Mouse (Mus musculus): Measurements from ENCODE around the gene Rce1. TPM values are rescaled to one million over a fixed set of nuclear protein-coding genes. Genes with fewer than 3 reads are reported as not detected.

The Rce1 gene
- polyA plus RNA-seq, 2 experiments, result 61.5 to 90.2 TPM

- no peaks in the 10 kb centered on the region for H3K36me3 ChIP-seq (ENCODE audit: control insufficient read depth, insufficient read depth, low read length)
- 66% methylated on average over 11 of the region's 11 CpGs for WGBS
- no peaks in the 10 kb centered on the region for H3K9me3 ChIP-seq (ENCODE audit: control insufficient read depth, low read length)
- no peak for DNase-seq (ENCODE audit: low spot score)
- H3K27ac ChIP-seq (replicated peaks; ENCODE audit: low read depth, low read length), result no peak overlapping the region
- ATAC-seq (ENCODE audit: low FRiP score, low read depth), result no peak
- TF ChIP-seq POLR2A (IDR thresholded peaks at IDR 0.05; ENCODE audit: borderline replicate concordance, extremely low read depth, insufficient read depth, insufficient read length), result no peak
- no peaks in the 10 kb centered on the region for H3K27me3 ChIP-seq (ENCODE audit: control insufficient read depth, insufficient read depth, low read length)
- no peak overlapping the region for H3K4me2 ChIP-seq (replicated peaks; ENCODE audit: low read depth, low read length, severe bottlenecking)
- H3K4me1 ChIP-seq (ENCODE audit: control insufficient read depth, insufficient read depth, low read length), result no peaks in the 10 kb centered on the region
- H3K9ac ChIP-seq (ENCODE audit: low read depth, low read length, severe bottlenecking), result no peak overlapping the region
- no peak overlapping the region for H3K4me3 ChIP-seq (replicated peaks; ENCODE audit: low read length)
Measured at GRCm38 (mm10) chr19:4646917-4647492, 21.6 kb upstream of the Rce1 start.

- WGBS, result 41% methylated on average over 10 of the region's 10 CpGs
- Histone ChIP-seq H3K9me3 (ENCODE audit: control insufficient read depth, low read length) (no peaks in the 10 kb centered on the region), H3K9ac (ENCODE audit: low read depth, low read length, severe bottlenecking) (no peak overlapping the region), H3K27ac (replicated peaks; ENCODE audit: low read depth, low read length) (no peak overlapping the region), H3K4me1 (ENCODE audit: control insufficient read depth, insufficient read depth, low read length) (no peaks in the 10 kb centered on the region), H3K36me3 (ENCODE audit: control insufficient read depth, insufficient read depth, low read length) (no peaks in the 10 kb centered on the region), H3K4me2 (replicated peaks; ENCODE audit: low read depth, low read length, severe bottlenecking) (no peak overlapping the region), H3K4me3 (replicated peaks; ENCODE audit: low read length) (no peak overlapping the region), H3K27me3 (ENCODE audit: control insufficient read depth, insufficient read depth, low read length) (no peaks in the 10 kb centered on the region)
- ATAC-seq (ENCODE audit: low FRiP score, low read depth) (no peak), DNase-seq (ENCODE audit: low spot score) (no peak)
- no peak for TF ChIP-seq POLR2A (IDR thresholded peaks at IDR 0.05; ENCODE audit: borderline replicate concordance, extremely low read depth, insufficient read depth, insufficient read length)
Measured at GRCm38 (mm10) chr19:4644271-4644670, 18.8 kb upstream of the Rce1 start.

- Histone ChIP-seq H3K4me2 (replicated peaks; ENCODE audit: low read depth, low read length, severe bottlenecking) (no peak overlapping the region), H3K9me3 (ENCODE audit: control insufficient read depth, low read length) (no peaks in the 10 kb centered on the region), H3K27me3 (ENCODE audit: control insufficient read depth, insufficient read depth, low read length) (no peaks in the 10 kb centered on the region), H3K4me3 (replicated peaks; ENCODE audit: low read length) (no peak overlapping the region), H3K9ac (ENCODE audit: low read depth, low read length, severe bottlenecking) (no peak overlapping the region), H3K4me1 (ENCODE audit: control insufficient read depth, insufficient read depth, low read length) (no peaks in the 10 kb centered on the region), H3K27ac (replicated peaks; ENCODE audit: low read depth, low read length) (no peak overlapping the region), H3K36me3 (ENCODE audit: control insufficient read depth, insufficient read depth, low read length) (no peaks in the 10 kb centered on the region)
- 61% methylated on average over 4 of the region's 4 CpGs for WGBS
- DNase-seq (ENCODE audit: low spot score), result no peak
- ATAC-seq (ENCODE audit: low FRiP score, low read depth), result no peak
- TF ChIP-seq POLR2A (IDR thresholded peaks at IDR 0.05; ENCODE audit: borderline replicate concordance, extremely low read depth, insufficient read depth, insufficient read length), result no peak
Measured at GRCm38 (mm10) chr19:4635986-4636385, 10.5 kb upstream of the Rce1 start.

- Histone ChIP-seq H3K4me2 (replicated peaks; ENCODE audit: low read depth, low read length, severe bottlenecking) (no peak overlapping the region), H3K4me3 (replicated peaks; ENCODE audit: low read length) (no peak overlapping the region), H3K27ac (replicated peaks; ENCODE audit: low read depth, low read length) (no peak overlapping the region), H3K27me3 (ENCODE audit: control insufficient read depth, insufficient read depth, low read length) (no peaks in the 10 kb centered on the region), H3K9me3 (ENCODE audit: control insufficient read depth, low read length) (no peaks in the 10 kb centered on the region), H3K9ac (ENCODE audit: low read depth, low read length, severe bottlenecking) (no peak overlapping the region), H3K36me3 (ENCODE audit: control insufficient read depth, insufficient read depth, low read length) (peaks cover 1% of the 10 kb centered on the region; the same call in 1 of the 2 replicates), H3K4me1 (ENCODE audit: control insufficient read depth, insufficient read depth, low read length) (peaks cover 19% of the 10 kb centered on the region)
- ATAC-seq (ENCODE audit: low FRiP score, low read depth), result no peak
- no peak for TF ChIP-seq POLR2A (IDR thresholded peaks at IDR 0.05; ENCODE audit: borderline replicate concordance, extremely low read depth, insufficient read depth, insufficient read length)
- peak; percentile 63 for DNase-seq (ENCODE audit: low spot score)
- 0% methylated on average over 1 of the region's 1 CpGs for WGBS
Measured at GRCm38 (mm10) chr19:4628819-4629218, 3.4 kb upstream of the Rce1 start.

GRCm38 (mm10) chr19:4625829-4626535, 541 bp upstream of the Rce1 start:
- Histone ChIP-seq H3K9me3 (ENCODE audit: control insufficient read depth, low read length) (no peaks in the 10 kb centered on the region), H3K27ac (replicated peaks; ENCODE audit: low read depth, low read length) (peak overlapping the region; percentile 91), H3K9ac (ENCODE audit: low read depth, low read length, severe bottlenecking) (peak overlapping the region; percentile 92), H3K36me3 (ENCODE audit: control insufficient read depth, insufficient read depth, low read length) (peaks cover 29% of the 10 kb centered on the region), H3K4me3 (replicated peaks; ENCODE audit: low read length) (peak overlapping the region; percentile 90), H3K27me3 (ENCODE audit: control insufficient read depth, insufficient read depth, low read length) (no peaks in the 10 kb centered on the region), H3K4me1 (ENCODE audit: control insufficient read depth, insufficient read depth, low read length) (peaks cover 19% of the 10 kb centered on the region), H3K4me2 (replicated peaks; ENCODE audit: low read depth, low read length, severe bottlenecking) (peak overlapping the region; percentile 78)
- ATAC-seq (ENCODE audit: low FRiP score, low read depth), result peak; percentile 53
- 2% methylated on average over 35 of the region's 35 CpGs for WGBS
- peak; percentile 15 for DNase-seq (ENCODE audit: low spot score)
- TF ChIP-seq POLR2A (IDR thresholded peaks at IDR 0.05; ENCODE audit: borderline replicate concordance, extremely low read depth, insufficient read depth, insufficient read length), result no peak
